Mouse (Mus musculus): Measurements from ENCODE around the gene Frmd5. TPM values are rescaled to one million over a fixed set of nuclear protein-coding genes. Genes with fewer than 3 reads are reported as not detected.

Gene Frmd5
- polyA plus RNA-seq, 1 experiment from 2014 or later = 3.1 TPM

DNA sequence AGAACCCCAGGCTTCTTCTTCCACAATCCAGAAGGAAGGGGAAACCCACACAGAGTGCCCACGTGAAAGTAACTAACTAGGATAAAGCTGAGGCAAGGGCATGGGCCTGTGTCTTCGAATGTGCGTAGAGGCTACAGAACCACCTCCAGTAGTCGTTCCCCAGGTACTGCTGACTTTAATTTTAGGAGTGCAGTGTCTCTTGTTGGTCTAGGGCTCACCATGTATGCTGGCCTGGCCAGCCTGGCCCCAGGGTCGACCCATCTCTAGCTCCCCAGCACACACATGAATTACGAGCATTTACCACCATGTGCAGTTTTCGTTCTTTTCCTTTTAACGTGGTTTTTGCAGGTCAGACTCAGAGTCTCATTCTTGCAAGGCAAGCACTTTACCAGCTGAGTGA lies 83.1 kb downstream of the Frmd5 start:
- Histone ChIP-seq H3K9ac (no peak overlapping the region), H3K4me3 (no peak overlapping the region), H3K27me3 (no peaks in the 10 kb centered on the region), H3K9me3 (no peaks in the 10 kb centered on the region), H3K4me2 (no peak overlapping the region), H3K36me3 (no peaks in the 10 kb centered on the region), H3K27ac (no peak overlapping the region), H3K4me1 (no peaks in the 10 kb centered on the region)
- ATAC-seq (ENCODE audit: insufficient number of reproducible peaks, insufficient read depth, low FRiP score, low TSS enrichment, low read depth) = no peak
- WGBS = 80% methylated on average over 8 of the region's 8 CpGs

DNA sequence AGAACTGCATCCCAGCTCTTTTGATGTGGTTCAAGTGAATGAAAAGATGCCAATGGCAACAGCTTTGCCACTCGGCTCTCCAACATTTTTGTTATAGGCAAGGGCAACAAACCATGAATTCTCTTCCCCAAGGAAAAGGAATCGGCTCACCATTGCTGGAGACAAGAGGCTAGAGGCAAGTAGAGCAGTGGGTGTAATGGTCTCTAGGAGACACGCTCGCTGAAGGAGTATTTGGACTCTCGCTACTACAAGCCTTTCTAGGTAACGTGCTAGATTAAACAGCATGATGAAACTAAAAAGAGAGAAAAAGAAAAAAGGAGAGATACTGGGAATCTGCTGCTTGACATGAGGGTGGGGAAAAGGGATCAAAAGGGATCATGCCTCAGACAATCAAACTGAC lies 87.9 kb downstream of the Frmd5 start:
- no peaks in the 10 kb centered on the region for H3K9me3 ChIP-seq
- H3K4me3 ChIP-seq = no peak overlapping the region
- H3K4me2 ChIP-seq = no peak overlapping the region
- WGBS = 78% methylated on average over 6 of the region's 6 CpGs
- no peaks in the 10 kb centered on the region for H3K4me1 ChIP-seq
- no peak overlapping the region for H3K9ac ChIP-seq
- H3K27ac ChIP-seq = no peak overlapping the region
- no peaks in the 10 kb centered on the region for H3K36me3 ChIP-seq
- H3K27me3 ChIP-seq = no peaks in the 10 kb centered on the region
- no peak for ATAC-seq (ENCODE audit: insufficient number of reproducible peaks, insufficient read depth, low FRiP score, low TSS enrichment, low read depth)

DNA sequence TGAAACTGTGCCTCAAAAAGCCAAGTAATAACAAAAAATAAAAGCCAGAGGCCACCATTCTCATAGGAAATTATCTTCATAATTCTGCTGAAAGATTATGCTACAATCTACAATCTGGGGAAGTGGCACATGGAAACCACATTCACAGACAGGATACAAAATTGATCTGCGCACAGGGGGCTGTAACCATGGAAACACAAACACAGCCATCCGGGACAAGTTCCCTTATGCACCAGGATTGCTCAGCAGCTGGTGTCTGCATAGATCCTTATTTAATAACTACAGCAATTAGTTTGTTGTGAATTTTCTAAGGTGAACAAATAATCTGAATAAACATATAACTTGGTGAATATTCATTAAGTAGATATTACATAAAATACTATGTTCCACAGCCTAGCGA lies 89.8 kb downstream of the Frmd5 start:
- Histone ChIP-seq H3K36me3 (no peaks in the 10 kb centered on the region), H3K9me3 (no peaks in the 10 kb centered on the region), H3K4me2 (no peak overlapping the region), H3K27me3 (no peaks in the 10 kb centered on the region), H3K4me1 (no peaks in the 10 kb centered on the region), H3K9ac (no peak overlapping the region), H3K27ac (no peak overlapping the region), H3K4me3 (no peak overlapping the region)
- 66% methylated on average over 3 of the region's 3 CpGs for WGBS
- ATAC-seq (ENCODE audit: insufficient number of reproducible peaks, insufficient read depth, low FRiP score, low TSS enrichment, low read depth) = no peak

DNA sequence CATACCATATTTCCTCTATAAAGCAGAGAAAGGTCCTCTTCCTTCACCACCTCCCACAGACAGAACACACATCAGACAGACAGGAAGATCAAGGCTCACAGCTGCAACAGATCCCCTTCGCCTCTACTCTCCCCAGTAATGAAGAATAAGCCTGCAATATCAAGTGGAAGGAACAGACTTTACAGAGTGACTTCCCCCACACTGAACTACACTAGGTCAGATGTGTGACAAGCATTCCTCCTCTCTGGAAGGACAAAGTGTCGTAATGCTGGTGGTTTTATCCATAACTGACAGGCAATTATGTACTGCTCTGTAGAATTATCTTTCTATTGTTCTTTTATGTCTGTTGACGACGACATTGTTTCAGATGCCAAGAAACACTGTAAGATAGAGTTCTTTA lies 93.3 kb downstream of the Frmd5 start:
- no peaks in the 10 kb centered on the region for H3K9me3 ChIP-seq
- WGBS = 76% methylated on average over 4 of the region's 4 CpGs
- H3K9ac ChIP-seq = no peak overlapping the region
- H3K27me3 ChIP-seq = no peaks in the 10 kb centered on the region
- no peak for ATAC-seq (ENCODE audit: insufficient number of reproducible peaks, insufficient read depth, low FRiP score, low TSS enrichment, low read depth)
- H3K4me1 ChIP-seq = peaks cover 5% of the 10 kb centered on the region; the same call in 1 of the 2 replicates
- H3K4me3 ChIP-seq = no peak overlapping the region
- H3K27ac ChIP-seq = no peak overlapping the region
- no peak overlapping the region for H3K4me2 ChIP-seq
- H3K36me3 ChIP-seq = no peaks in the 10 kb centered on the region

DNA sequence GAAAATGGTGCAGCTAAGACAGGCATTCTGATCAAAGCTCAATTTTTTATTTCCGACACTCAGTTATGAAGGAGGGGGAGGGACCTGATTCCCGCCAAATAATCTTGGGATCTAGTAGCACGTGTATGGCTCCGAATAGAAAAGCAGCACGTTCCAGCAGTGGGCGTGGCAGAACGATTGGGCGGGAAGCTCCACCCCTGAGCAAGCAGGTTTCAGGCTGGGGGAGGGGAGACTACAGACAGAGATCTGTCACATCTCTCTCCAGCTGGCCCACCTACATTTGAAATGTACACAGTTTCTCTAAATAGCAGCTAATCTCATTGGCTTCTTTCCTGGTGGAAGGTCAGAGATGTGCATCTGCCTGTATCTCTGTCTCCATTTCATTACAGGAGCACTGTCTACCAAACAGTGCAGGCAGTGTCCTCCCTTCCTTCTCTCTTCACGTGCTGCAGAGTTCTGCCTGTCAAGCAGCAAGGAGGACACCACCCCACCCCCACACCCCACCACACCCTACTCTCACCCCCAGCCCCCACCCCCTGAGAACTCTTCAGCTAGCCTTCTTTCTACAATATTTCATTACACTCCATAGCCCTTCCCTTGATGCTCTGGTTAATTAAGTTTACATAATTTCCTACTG lies 95.0 kb downstream of the Frmd5 start:
- no peak overlapping the region for H3K4me2 ChIP-seq
- ATAC-seq (ENCODE audit: insufficient number of reproducible peaks, insufficient read depth, low FRiP score, low TSS enrichment, low read depth) = no peak
- no peak overlapping the region for H3K9ac ChIP-seq

DNA sequence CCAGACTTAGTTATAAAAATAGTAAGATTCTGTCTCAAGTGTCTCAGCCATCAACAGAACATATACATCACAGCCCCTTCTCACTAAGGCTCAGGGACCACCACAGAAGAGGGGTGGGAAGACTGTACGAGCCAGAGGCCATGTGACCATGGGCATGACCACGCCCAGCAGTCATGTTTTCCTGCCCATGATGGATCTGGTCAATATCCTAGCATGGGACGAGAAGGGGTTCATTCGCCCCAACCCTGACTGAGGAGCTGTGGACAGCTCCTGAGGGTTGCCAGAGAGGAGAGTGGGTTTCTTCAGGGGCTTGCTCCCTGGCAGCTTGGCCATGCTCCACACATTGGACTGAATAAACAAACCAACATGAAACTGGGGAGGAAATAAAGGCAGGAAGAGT lies 97.8 kb downstream of the Frmd5 start:
- H3K9ac ChIP-seq = no peak overlapping the region
- H3K36me3 ChIP-seq = no peaks in the 10 kb centered on the region
- H3K4me2 ChIP-seq = no peak overlapping the region
- peaks cover 5% of the 10 kb centered on the region; the same call in 1 of the 2 replicates for H3K4me1 ChIP-seq
- no peak overlapping the region for H3K27ac ChIP-seq
- H3K27me3 ChIP-seq = no peaks in the 10 kb centered on the region
- H3K9me3 ChIP-seq = no peaks in the 10 kb centered on the region
- ATAC-seq (ENCODE audit: insufficient number of reproducible peaks, insufficient read depth, low FRiP score, low TSS enrichment, low read depth) = no peak
- H3K4me3 ChIP-seq = no peak overlapping the region
- WGBS = 82% methylated on average over 4 of the region's 4 CpGs

More for the DNA sequence above, 95.0 kb downstream of the Frmd5 start:
- Histone ChIP-seq H3K9me3 (no peaks in the 10 kb centered on the region), H3K27ac (no peak overlapping the region), H3K4me3 (no peak overlapping the region), H3K27me3 (no peaks in the 10 kb centered on the region), H3K4me1 (peaks cover 5% of the 10 kb centered on the region; the same call in 1 of the 2 replicates), H3K36me3 (no peaks in the 10 kb centered on the region)
- 22% methylated on average over 9 of the region's 9 CpGs for WGBS

DNA sequence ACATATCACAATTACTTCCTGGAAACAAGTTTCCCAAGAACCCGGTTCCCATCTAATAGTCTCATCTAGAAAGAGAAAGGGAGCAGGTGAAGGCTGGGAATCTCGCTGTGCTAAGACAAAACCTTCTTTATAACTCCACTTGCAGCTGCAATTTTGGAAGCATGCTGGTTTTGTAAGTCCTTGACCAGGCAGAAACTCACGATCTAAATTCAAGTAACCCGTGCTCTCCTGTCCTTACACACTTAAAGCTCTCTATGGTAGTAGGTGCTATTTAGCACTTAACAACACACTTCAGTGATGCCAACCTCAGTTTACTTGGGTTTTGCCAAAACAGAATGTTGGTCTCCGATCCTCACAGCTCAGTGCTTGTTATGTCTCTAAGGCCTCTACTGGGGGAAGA lies 99.4 kb downstream of the Frmd5 start:
- Histone ChIP-seq H3K36me3 (no peaks in the 10 kb centered on the region), H3K4me2 (no peak overlapping the region), H3K27me3 (no peaks in the 10 kb centered on the region), H3K27ac (no peak overlapping the region), H3K9ac (no peak overlapping the region), H3K4me3 (no peak overlapping the region), H3K4me1 (peaks cover 5% of the 10 kb centered on the region; the same call in 1 of the 2 replicates), H3K9me3 (no peaks in the 10 kb centered on the region)
- WGBS = 83% methylated on average over 5 of the region's 5 CpGs
- no peak for ATAC-seq (ENCODE audit: insufficient number of reproducible peaks, insufficient read depth, low FRiP score, low TSS enrichment, low read depth)

DNA sequence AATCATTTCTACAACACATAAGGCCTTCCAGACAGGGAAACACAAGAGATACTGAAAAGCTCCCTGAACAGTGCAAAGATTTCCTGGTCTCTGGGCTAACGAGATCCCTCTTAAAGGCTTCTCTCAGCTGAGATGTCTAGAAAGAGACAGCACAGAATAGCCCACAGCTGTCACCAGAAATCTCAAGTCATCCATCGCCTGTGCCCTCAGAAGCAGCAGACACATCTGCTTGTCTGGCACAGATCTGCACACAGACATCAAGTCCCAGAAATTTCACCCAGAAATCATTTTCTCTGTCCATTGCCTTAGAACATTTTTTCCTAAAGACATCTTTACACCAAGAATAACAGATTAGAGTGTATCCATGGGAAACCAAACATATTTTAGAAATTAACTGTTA lies 101.1 kb downstream of the Frmd5 start:
- H3K9ac ChIP-seq = no peak overlapping the region
- ATAC-seq (ENCODE audit: insufficient number of reproducible peaks, insufficient read depth, low FRiP score, low TSS enrichment, low read depth) = no peak
- H3K4me3 ChIP-seq = no peak overlapping the region
- 51% methylated on average over 2 of the region's 2 CpGs for WGBS
- no peak overlapping the region for H3K4me2 ChIP-seq
- no peaks in the 10 kb centered on the region for H3K36me3 ChIP-seq
- H3K27ac ChIP-seq = no peak overlapping the region
- H3K27me3 ChIP-seq = no peaks in the 10 kb centered on the region
- H3K9me3 ChIP-seq = no peaks in the 10 kb centered on the region
- H3K4me1 ChIP-seq = no peaks in the 10 kb centered on the region

DNA sequence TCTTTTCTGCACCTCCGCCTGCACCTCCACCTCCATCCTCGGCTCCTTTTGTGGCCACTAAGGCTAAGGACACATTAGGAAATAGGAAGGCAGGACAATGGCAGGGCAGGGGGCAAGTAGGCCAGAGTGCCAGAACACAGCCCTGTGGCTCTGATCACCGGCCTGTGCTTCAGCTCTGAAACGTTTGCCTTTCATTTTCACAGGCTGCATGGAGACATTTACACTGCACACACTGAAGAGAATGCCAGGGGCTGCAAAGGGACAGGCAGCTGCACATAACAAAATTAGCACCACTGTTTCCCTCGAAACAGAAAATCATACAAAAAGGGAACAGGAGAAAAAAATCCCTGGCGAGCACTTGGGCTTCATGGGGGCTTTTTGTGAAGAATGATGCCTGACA lies 107.6 kb downstream of the Frmd5 start:
- H3K9me3 ChIP-seq = no peaks in the 10 kb centered on the region
- no peaks in the 10 kb centered on the region for H3K36me3 ChIP-seq
- ATAC-seq (ENCODE audit: insufficient number of reproducible peaks, insufficient read depth, low FRiP score, low TSS enrichment, low read depth) = no peak
- no peak overlapping the region for H3K9ac ChIP-seq
- no peaks in the 10 kb centered on the region for H3K4me1 ChIP-seq
- H3K4me3 ChIP-seq = no peak overlapping the region
- H3K4me2 ChIP-seq = no peak overlapping the region
- WGBS = 47% methylated on average over 6 of the region's 6 CpGs
- H3K27ac ChIP-seq = no peak overlapping the region
- no peaks in the 10 kb centered on the region for H3K27me3 ChIP-seq

DNA sequence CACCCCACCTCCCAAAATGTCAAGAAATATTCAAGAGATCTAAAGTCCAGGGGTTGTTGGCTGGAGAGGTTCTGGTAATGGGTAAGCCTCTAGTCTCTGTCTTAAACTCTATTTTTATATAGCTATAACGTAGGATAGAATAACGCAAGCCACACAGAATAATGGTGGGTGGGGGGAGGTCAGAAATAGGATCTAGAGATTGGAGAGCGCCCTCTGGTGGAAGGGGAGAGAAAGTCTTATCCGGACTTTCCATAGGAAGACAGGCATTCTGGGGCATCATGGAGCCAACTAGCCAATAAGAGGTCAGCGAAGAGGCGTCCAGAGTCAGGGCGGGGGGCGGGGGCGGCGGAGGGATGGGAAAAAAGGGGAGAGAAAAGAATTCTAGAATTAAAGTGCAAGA lies 111.5 kb downstream of the Frmd5 start:
- ATAC-seq (ENCODE audit: insufficient number of reproducible peaks, insufficient read depth, low FRiP score, low TSS enrichment, low read depth) = no peak
- no peaks in the 10 kb centered on the region for H3K27me3 ChIP-seq
- no peaks in the 10 kb centered on the region for H3K9me3 ChIP-seq
- no peak overlapping the region for H3K4me2 ChIP-seq
- H3K9ac ChIP-seq = no peak overlapping the region
- no peak overlapping the region for H3K27ac ChIP-seq
- 76% methylated on average over 10 of the region's 10 CpGs for WGBS
- no peaks in the 10 kb centered on the region for H3K36me3 ChIP-seq
- H3K4me3 ChIP-seq = no peak overlapping the region
- H3K4me1 ChIP-seq = no peaks in the 10 kb centered on the region

DNA sequence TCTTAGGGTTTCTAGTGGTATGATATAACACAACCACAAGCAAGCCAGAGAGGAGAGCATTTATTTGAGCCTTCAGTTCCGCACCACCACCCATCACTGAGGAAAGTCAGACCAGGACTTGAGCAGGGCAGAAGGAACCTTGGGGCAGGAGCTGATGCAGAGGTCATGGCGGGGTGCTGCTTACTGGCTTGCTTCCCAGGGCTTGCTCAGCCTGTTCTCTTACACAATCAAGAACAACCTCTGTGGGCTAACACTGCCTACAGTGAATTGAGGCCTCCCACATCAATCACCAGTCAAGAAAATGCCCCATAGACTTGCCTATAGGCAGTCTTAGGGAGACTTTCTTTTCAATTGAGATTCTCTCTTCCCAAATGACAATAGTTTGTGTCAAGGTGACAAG lies 118.8 kb downstream of the Frmd5 start:
- H3K36me3 ChIP-seq = no peaks in the 10 kb centered on the region

DNA sequence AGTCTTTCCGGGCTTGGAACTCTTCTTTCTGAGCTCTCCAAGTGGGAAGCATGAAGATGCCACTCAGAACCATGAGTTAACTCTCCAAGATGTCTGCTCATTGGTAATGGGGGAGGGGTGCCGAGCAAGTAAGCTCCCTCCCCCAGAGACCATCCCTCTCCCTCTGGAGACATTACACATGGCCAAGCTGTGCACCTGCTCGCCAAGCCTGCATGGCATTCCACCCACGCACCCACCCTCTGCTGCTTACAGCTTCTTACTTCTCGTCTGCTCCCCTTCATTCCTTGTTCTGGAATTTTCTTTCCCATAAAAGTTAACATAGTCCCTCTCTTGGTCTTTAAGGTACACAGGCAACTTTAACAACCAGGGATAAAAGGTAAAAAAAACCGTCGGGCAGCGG lies 123.3 kb downstream of the Frmd5 start:
- Histone ChIP-seq H3K4me3 (no peak overlapping the region), H3K27ac (no peak overlapping the region), H3K9ac (no peak overlapping the region), H3K9me3 (no peaks in the 10 kb centered on the region), H3K27me3 (no peaks in the 10 kb centered on the region), H3K4me1 (no peaks in the 10 kb centered on the region), H3K4me2 (no peak overlapping the region), H3K36me3 (no peaks in the 10 kb centered on the region)
- no peak for ATAC-seq (ENCODE audit: insufficient number of reproducible peaks, insufficient read depth, low FRiP score, low TSS enrichment, low read depth)
- WGBS = 90% methylated on average over 8 of the region's 8 CpGs

More for the DNA sequence above, 118.8 kb downstream of the Frmd5 start:
- no peak overlapping the region for H3K4me3 ChIP-seq
- ATAC-seq (ENCODE audit: insufficient number of reproducible peaks, insufficient read depth, low FRiP score, low TSS enrichment, low read depth) = no peak
- H3K4me1 ChIP-seq = no peaks in the 10 kb centered on the region
- no peaks in the 10 kb centered on the region for H3K27me3 ChIP-seq
- no peak overlapping the region for H3K9ac ChIP-seq
- H3K9me3 ChIP-seq = no peaks in the 10 kb centered on the region
- H3K27ac ChIP-seq = no peak overlapping the region
- 84% methylated on average over 2 of the region's 2 CpGs for WGBS
- no peak overlapping the region for H3K4me2 ChIP-seq
